Mouse (Mus musculus): ENCODE results near the gene Gpd2.

DNA sequence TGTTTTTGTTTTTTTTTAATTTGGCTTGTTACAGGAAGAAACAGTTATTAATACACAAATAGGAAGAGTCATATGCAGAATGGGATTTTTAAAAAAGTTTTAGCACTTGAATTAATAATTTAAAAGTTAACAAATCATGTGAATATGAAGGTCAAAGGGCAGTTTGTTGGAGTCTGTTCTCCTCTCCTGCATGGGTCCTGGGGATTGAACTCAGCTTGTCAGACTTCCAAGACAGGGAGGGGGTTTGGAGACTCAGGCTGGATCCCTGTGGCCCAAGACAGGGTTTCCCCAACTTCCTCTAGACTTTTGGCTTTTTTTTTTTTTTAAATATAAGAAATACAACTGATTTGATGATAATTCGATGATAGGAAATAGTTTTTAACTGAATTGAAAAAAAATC is 50.6 kb downstream of the Gpd2 start:
- TF ChIP-seq CTCF (conservative IDR thresholded peaks at IDR 0.05; ENCODE audit: low read length), result no peak
- TF ChIP-seq POU5F1 (IDR thresholded peaks at IDR 0.05; ENCODE audit: borderline replicate concordance, low read length), result no peak
- no peak for TF ChIP-seq NANOG (IDR thresholded peaks at IDR 0.05; ENCODE audit: borderline replicate concordance, low read length)

All from E14TG2a.4 (cell line).